Mouse (Mus musculus): ENCODE measurements at regions not wholly inside any gene's neighbourhood (a gene's known extent, or its start where the extent isn't known, plus 50 kb on each side); places are given as distances from the start of the nearest gene placed in this dataset.

GRCm38 (mm10) chr17:15255874-15256273 lies 120.8 kb downstream of the Dll1 start:
- Histone ChIP-seq H3K27ac (replicated peaks; ENCODE audit: low read depth, low read length) (no peak overlapping the region), H3K9ac (ENCODE audit: low read length) (no peak overlapping the region), H3K4me2 (ENCODE audit: low read depth, severe bottlenecking) (no peak overlapping the region), H3K4me1 (ENCODE audit: control insufficient read depth, insufficient read depth, low read length) (no peaks in the 10 kb centered on the region), H3K9me3 (ENCODE audit: control insufficient read depth, low read length) (no peaks in the 10 kb centered on the region), H3K4me3 (ENCODE audit: low read depth, low read length) (no peak overlapping the region), H3K27me3 (ENCODE audit: control insufficient read depth, insufficient read depth, low read length) (no peaks in the 10 kb centered on the region), H3K36me3 (ENCODE audit: control insufficient read depth, insufficient read depth, low read length) (no peaks in the 10 kb centered on the region)
- 92% methylated on average over 2 of the region's 2 CpGs for WGBS
- no peak for ATAC-seq (ENCODE audit: insufficient number of reproducible peaks, low FRiP score, low TSS enrichment, low read depth)
- DNase-seq (ENCODE audit: low spot score), result no peak

DNA sequence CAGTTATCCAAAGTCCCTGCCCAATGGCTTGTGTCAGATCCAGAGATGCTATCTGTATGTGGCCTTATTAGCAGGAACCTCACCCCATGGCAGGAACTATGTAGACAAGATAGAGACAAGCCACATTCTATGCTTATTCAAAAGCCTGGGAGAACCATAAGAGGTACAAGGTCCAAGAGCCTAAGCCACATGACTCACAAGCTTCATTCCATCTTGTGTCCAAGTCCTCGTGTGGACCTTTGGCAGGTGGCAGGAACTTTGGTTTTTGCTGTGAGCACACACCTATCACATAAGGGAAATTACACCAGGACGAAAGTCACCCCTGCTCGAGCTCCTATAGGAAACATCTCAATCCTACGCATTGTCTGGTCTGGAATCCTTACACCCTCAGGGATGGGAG lies 122.9 kb downstream of the Dll1 start:
- ATAC-seq (ENCODE audit: insufficient number of reproducible peaks, low FRiP score, low TSS enrichment, low read depth), result no peak
- H3K9ac ChIP-seq (ENCODE audit: low read length), result no peak overlapping the region

GRCm38 (mm10) chr17:15253271-15253670 lies 123.4 kb downstream of the Dll1 start:
- H3K4me2 ChIP-seq (ENCODE audit: low read depth, severe bottlenecking), result no peak overlapping the region
- H3K36me3 ChIP-seq (ENCODE audit: control insufficient read depth, insufficient read depth, low read length), result no peaks in the 10 kb centered on the region
- DNase-seq (ENCODE audit: low spot score) (no peak), ATAC-seq (ENCODE audit: insufficient number of reproducible peaks, low FRiP score, low TSS enrichment, low read depth) (no peak)
- no peak overlapping the region for H3K9ac ChIP-seq (ENCODE audit: low read length)
- H3K27ac ChIP-seq (replicated peaks; ENCODE audit: low read depth, low read length), result no peak overlapping the region
- no peaks in the 10 kb centered on the region for H3K27me3 ChIP-seq (ENCODE audit: control insufficient read depth, insufficient read depth, low read length)
- no peak overlapping the region for H3K4me3 ChIP-seq (ENCODE audit: low read depth, low read length)
- H3K4me1 ChIP-seq (ENCODE audit: control insufficient read depth, insufficient read depth, low read length), result no peaks in the 10 kb centered on the region; the same call in 1 of the 2 replicates
- H3K9me3 ChIP-seq (ENCODE audit: control insufficient read depth, low read length), result no peaks in the 10 kb centered on the region
- WGBS, result 73% methylated on average over 1 of the region's 1 CpGs

More for the DNA sequence above, 122.9 kb downstream of the Dll1 start:
- Histone ChIP-seq H3K36me3 (ENCODE audit: control insufficient read depth, insufficient read depth, low read length) (no peaks in the 10 kb centered on the region), H3K4me3 (ENCODE audit: low read depth, low read length) (no peak overlapping the region), H3K4me2 (ENCODE audit: low read depth, severe bottlenecking) (no peak overlapping the region), H3K4me1 (ENCODE audit: control insufficient read depth, insufficient read depth, low read length) (no peaks in the 10 kb centered on the region), H3K27ac (replicated peaks; ENCODE audit: low read depth, low read length) (no peak overlapping the region), H3K9me3 (ENCODE audit: control insufficient read depth, low read length) (no peaks in the 10 kb centered on the region), H3K27me3 (ENCODE audit: control insufficient read depth, insufficient read depth, low read length) (no peaks in the 10 kb centered on the region)
- 86% methylated on average over 4 of the region's 4 CpGs for WGBS
- DNase-seq (ENCODE audit: low spot score), result no peak

DNA sequence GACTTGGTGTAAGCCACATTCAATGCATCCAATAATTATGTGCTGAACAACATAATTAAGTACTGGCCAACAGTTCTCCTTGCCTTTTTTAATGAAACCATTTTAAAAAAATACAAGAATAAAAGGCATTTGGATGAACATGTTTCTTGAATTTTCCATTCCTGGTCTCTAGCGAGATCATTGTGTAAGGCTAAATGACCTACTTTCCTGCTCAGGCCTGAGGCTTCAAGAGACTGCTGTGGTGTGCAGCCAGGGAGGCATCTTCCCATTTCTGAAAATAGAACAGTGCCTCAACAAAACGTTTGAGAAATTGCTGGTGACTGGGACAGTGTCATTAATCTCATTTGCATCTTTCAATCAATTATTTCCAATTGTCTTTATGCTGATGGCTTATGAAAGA lies 124.5 kb downstream of the Dll1 start:
- peaks cover 7% of the 10 kb centered on the region for H3K4me1 ChIP-seq (ENCODE audit: control insufficient read depth, insufficient read depth, low read length)
- DNase-seq (ENCODE audit: low spot score), result no peak
- no peak overlapping the region for H3K4me2 ChIP-seq (ENCODE audit: low read depth, severe bottlenecking)
- H3K36me3 ChIP-seq (ENCODE audit: control insufficient read depth, insufficient read depth, low read length), result no peaks in the 10 kb centered on the region
- no peaks in the 10 kb centered on the region for H3K27me3 ChIP-seq (ENCODE audit: control insufficient read depth, insufficient read depth, low read length)
- H3K9me3 ChIP-seq (ENCODE audit: control insufficient read depth, low read length), result no peaks in the 10 kb centered on the region
- ATAC-seq (ENCODE audit: insufficient number of reproducible peaks, low FRiP score, low TSS enrichment, low read depth), result no peak
- H3K4me3 ChIP-seq (ENCODE audit: low read depth, low read length), result no peak overlapping the region
- H3K27ac ChIP-seq (replicated peaks; ENCODE audit: low read depth, low read length), result no peak overlapping the region
- WGBS, result 68% methylated on average over 2 of the region's 2 CpGs
- no peak overlapping the region for H3K9ac ChIP-seq (ENCODE audit: low read length)

DNA sequence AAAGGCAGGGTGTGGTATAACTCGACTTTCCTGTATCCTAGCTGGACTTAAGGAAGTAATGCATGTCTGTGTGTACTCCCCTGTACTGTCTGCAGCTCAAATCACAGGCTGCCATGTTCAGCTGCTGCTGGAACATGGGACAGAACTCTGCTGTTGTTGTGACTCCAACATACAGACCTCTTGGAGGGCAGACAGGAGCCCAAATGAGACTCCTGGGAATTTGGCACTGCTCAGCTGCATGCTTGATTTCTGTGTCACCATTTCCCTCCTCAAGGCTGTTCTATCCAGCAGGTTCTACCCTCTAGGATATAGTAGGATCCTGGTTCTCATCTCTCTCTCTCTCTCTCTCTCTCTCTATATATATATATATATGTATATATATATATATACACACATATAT lies 125.0 kb downstream of the Dll1 start:
- DNase-seq (ENCODE audit: low spot score), result no peak
- Histone ChIP-seq H3K4me3 (ENCODE audit: low read depth, low read length) (no peak overlapping the region), H3K9me3 (ENCODE audit: control insufficient read depth, low read length) (no peaks in the 10 kb centered on the region), H3K27ac (replicated peaks; ENCODE audit: low read depth, low read length) (no peak overlapping the region), H3K4me1 (ENCODE audit: control insufficient read depth, insufficient read depth, low read length) (peaks cover 7% of the 10 kb centered on the region), H3K27me3 (ENCODE audit: control insufficient read depth, insufficient read depth, low read length) (no peaks in the 10 kb centered on the region), H3K4me2 (ENCODE audit: low read depth, severe bottlenecking) (no peak overlapping the region), H3K9ac (ENCODE audit: low read length) (no peak overlapping the region), H3K36me3 (ENCODE audit: control insufficient read depth, insufficient read depth, low read length) (no peaks in the 10 kb centered on the region)
- 76% methylated on average over 1 of the region's 1 CpGs for WGBS
- ATAC-seq (ENCODE audit: insufficient number of reproducible peaks, low FRiP score, low TSS enrichment, low read depth), result no peak

GRCm38 (mm10) chr17:15248417-15248791 lies 128.3 kb downstream of the Dll1 start:
- Histone ChIP-seq H3K4me1 (ENCODE audit: control insufficient read depth, insufficient read depth, low read length) (peaks cover 7% of the 10 kb centered on the region), H3K4me3 (ENCODE audit: low read depth, low read length) (no peak overlapping the region), H3K4me2 (ENCODE audit: low read depth, severe bottlenecking) (no peak overlapping the region; the same call in 1 of the 2 replicates), H3K27ac (replicated peaks; ENCODE audit: low read depth, low read length) (no peak overlapping the region), H3K9me3 (ENCODE audit: control insufficient read depth, low read length) (no peaks in the 10 kb centered on the region), H3K9ac (ENCODE audit: low read length) (no peak overlapping the region), H3K27me3 (ENCODE audit: control insufficient read depth, insufficient read depth, low read length) (no peaks in the 10 kb centered on the region), H3K36me3 (ENCODE audit: control insufficient read depth, insufficient read depth, low read length) (no peaks in the 10 kb centered on the region)
- ATAC-seq (ENCODE audit: insufficient number of reproducible peaks, low FRiP score, low TSS enrichment, low read depth) (0 out of 2 replicates have a peak, but pooled peaks have one; percentile 24), DNase-seq (ENCODE audit: low spot score) (peak; percentile 44)
- 7% methylated on average over 4 of the region's 4 CpGs for WGBS

DNA sequence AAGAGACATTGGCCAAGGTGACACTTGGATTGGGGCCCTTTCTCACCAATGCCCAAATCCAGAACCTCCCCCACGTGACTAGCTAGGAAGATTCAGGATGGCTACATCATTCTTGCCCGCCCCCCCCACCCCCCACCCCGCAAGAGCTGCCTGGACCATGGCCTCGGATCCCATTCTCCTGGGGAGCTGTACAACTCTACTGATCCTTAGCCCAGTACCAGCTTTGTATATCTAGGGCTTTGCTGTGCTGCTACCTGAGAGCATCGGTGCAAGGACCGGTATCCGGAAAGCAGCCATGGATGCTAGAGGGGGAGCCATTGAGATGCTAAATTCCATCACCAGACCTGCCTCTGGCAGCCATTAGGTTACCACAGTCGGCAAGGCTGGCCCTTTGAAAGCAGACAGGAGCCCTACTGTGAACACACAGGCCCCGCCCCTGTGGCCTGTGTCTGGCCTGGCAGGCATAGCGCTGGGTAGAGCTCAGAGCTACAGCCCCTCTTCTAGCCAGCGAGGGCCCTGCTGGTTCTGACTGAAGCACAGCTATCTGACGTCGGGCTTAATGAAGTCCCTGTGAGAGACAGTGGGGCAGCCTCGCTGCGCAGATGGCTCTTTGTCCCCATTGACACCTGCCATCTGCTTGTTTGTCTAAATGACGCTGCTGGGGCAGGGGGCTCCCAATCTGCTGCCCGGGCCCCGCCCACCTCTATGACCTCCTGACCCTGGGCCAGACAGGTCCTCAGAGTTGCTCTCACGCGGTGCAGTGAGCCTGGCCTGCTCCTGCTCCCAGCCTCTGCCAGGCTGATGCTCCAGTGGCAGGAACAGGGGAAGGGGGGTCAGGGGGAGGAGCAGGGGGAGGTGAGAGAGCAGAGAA lies 128.9 kb downstream of the Dll1 start:
- Histone ChIP-seq H3K27ac (replicated peaks; ENCODE audit: low read depth, low read length) (no peak overlapping the region), H3K27me3 (ENCODE audit: control insufficient read depth, insufficient read depth, low read length) (no peaks in the 10 kb centered on the region), H3K4me3 (ENCODE audit: low read depth, low read length) (no peak overlapping the region), H3K4me1 (ENCODE audit: control insufficient read depth, insufficient read depth, low read length) (peaks cover 7% of the 10 kb centered on the region), H3K9me3 (ENCODE audit: control insufficient read depth, low read length) (no peaks in the 10 kb centered on the region), H3K36me3 (ENCODE audit: control insufficient read depth, insufficient read depth, low read length) (no peaks in the 10 kb centered on the region), H3K4me2 (ENCODE audit: low read depth, severe bottlenecking) (peak overlapping the region; percentile 41), H3K9ac (ENCODE audit: low read length) (peak overlapping the region; percentile 22; the same call in 1 of the 2 replicates)
- ATAC-seq (ENCODE audit: insufficient number of reproducible peaks, low FRiP score, low TSS enrichment, low read depth) (peak; percentile 90), DNase-seq (ENCODE audit: low spot score) (peak; percentile 69)
- WGBS, result 4% methylated on average over 20 of the region's 20 CpGs

DNA sequence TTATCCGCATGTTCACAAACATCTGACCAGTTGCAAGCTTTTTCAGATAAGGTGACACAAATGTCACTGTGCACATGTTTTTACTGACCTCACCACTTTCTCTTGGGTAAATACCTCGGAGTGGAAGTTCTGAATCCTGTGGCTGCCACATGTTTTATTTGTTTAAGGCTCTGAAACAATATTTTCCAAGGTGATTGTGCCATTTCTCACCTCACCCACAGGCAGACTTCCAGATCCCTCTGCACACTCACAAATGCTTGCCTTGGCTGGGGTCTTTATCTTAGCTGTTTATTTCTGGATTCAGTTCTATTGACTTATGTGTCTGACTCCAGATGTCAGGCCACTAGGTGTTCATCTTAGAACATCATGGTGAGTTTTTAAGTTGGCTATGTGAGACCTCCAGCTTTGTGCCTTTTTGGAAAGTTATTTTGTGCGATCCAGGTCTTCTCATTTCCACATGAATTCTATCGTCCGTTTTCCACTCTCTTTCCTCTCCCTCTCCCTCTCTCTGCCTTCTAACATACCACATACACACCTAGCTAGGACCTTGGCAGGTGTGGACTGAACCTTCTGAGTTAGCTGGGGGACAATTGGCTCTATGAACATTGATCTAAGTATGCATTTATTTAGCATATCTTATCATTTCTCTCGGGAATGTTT lies 133.6 kb downstream of the Dll1 start:
- no peak for ATAC-seq (ENCODE audit: insufficient number of reproducible peaks, low FRiP score, low TSS enrichment, low read depth)
- WGBS, result 85% methylated on average over 6 of the region's 6 CpGs
- no peak overlapping the region for H3K27ac ChIP-seq (replicated peaks; ENCODE audit: low read depth, low read length)

More for the DNA sequence above, 133.6 kb downstream of the Dll1 start:
- H3K4me3 ChIP-seq (ENCODE audit: low read depth, low read length), result no peak overlapping the region
- no peak for DNase-seq (ENCODE audit: low spot score)
- H3K9ac ChIP-seq (ENCODE audit: low read length), result no peak overlapping the region
- H3K4me1 ChIP-seq (ENCODE audit: control insufficient read depth, insufficient read depth, low read length), result peaks cover 6% of the 10 kb centered on the region
- no peaks in the 10 kb centered on the region for H3K27me3 ChIP-seq (ENCODE audit: control insufficient read depth, insufficient read depth, low read length)
- H3K9me3 ChIP-seq (ENCODE audit: control insufficient read depth, low read length), result 0 out of 2 replicates have a peak, but pooled peaks cover 2% of the 10 kb centered on the region
- H3K4me2 ChIP-seq (ENCODE audit: low read depth, severe bottlenecking), result no peak overlapping the region
- H3K36me3 ChIP-seq (ENCODE audit: control insufficient read depth, insufficient read depth, low read length), result no peaks in the 10 kb centered on the region

Measured in limb, embryonic 11.5 days (tissue).